Mouse (Mus musculus) CH12.LX (cell line): ENCODE results near the gene Gm21976.

ENCODE experiments used
- CTCF ChIP-seq, 2 experiments: IDR thresholded peaks in 1 of 2; conservative IDR thresholded peaks in 1 of 2; 2 replicates each; pipeline ENCODE4 v1.5.1; 2011 to 2012; ENCODE audit warnings: low read depth in 2 of 2, low read length in 2 of 2, improper control_type of control experiment in 1 of 2, inconsistent platforms in 1 of 2, mild to moderate bottlenecking in 1 of 2, moderate library complexity in 1 of 2
- KAT2A ChIP-seq: IDR thresholded peaks from 2 replicates; pipeline ENCODE4 v1.6.1; 2012; ENCODE audit warnings: low read length, improper control_type of control experiment, inconsistent platforms; ENCODE audit not compliant: insufficient replicate concordance
- MYC ChIP-seq: IDR thresholded peaks from 2 replicates; pipeline ENCODE4 v1.6.1; 2011; ENCODE audit warnings: low read depth, mild to moderate bottlenecking, improper control_type of control experiment, low read length
- SMC3 ChIP-seq: IDR thresholded peaks from 2 replicates; pipeline ENCODE4 v1.6.1; 2011; ENCODE audit warnings: low read depth, low read length, improper control_type of control experiment

DNA sequence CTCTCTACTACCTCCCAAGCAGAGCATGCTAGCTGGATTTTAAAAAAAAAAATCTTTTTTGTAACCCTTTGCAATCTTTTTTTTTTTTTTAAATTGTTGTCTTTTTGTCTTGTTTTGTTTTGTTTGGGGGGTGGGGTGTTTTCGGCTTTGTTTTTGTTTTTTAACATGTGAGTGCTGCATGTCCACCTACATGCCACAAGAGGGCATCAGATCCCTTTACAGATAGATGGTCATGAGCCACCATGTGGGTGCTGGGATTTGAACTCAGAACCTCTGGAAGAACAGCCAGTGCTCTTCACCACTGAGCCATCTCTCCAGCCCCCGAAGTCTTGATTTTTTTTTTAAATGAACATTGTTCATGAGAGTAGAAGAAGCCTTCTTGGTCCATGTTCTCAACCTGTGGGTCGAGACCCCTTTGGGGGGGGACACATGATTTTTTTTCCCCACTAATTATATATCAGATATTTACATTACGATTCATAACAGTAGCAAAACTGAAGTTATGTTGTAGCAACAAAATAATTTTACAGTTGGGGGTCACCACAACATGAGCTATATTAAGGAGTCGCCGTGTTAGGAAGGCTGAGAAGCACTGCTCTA lies 18.3 kb downstream of the Gm21976 start:
- TF ChIP-seq KAT2A, result no peak
- TF ChIP-seq MYC, result no peak
- peak; percentile 31; the same call in 1 of the 2 replicates for TF ChIP-seq SMC3
- TF ChIP-seq CTCF (conservative IDR thresholded peaks at IDR 0.05 in 1 of 2, IDR thresholded peaks at IDR 0.05 in 1 of 2; ENCODE audit: low read depth in 2 of 2, low read length in 2 of 2), result peak in 1 of 2 experiments; percentile 60; a peak in 2 of 4 replicates
